Mouse (Mus musculus): ENCODE measurements around the gene A630095N17Rik. TPM values are rescaled to one million over a fixed set of nuclear protein-coding genes. Genes with fewer than 3 reads are reported as not detected.

Gene A630095N17Rik
- total and polyA plus RNA-seq, 3 experiments = 0.30 to 0.74 (median 0.74) TPM

GRCm38 (mm10) chr1:75251112-75251970 lies 19.4 kb upstream of the A630095N17Rik start (continued):
- TF ChIP-seq ZC3H11A (IDR thresholded peaks at IDR 0.05; ENCODE audit: low read depth, low read length) (no peak), SMC3 (IDR thresholded peaks at IDR 0.05; ENCODE audit: low read depth, low read length) (peak; percentile 94), CTCF (conservative IDR thresholded peaks at IDR 0.05 in 1 of 2, IDR thresholded peaks at IDR 0.05 in 1 of 2; ENCODE audit: low read depth in 2 of 2, low read length in 2 of 2) (peak; percentile 46 to 92; a peak in 3 of 4 replicates), NRF1 (IDR thresholded peaks at IDR 0.05; ENCODE audit: low read depth, low read length) (peak; percentile 71), PAX5 (IDR thresholded peaks at IDR 0.05; ENCODE audit: low read length) (no peak), ZKSCAN1 (IDR thresholded peaks at IDR 0.05; ENCODE audit: borderline replicate concordance, low read depth, low read length) (no peak), RAD21 (IDR thresholded peaks at IDR 0.05; ENCODE audit: low read depth, low read length) (peak; percentile 73), SIN3A (IDR thresholded peaks at IDR 0.05; ENCODE audit: low read length) (peak; percentile 77), GABPA (IDR thresholded peaks at IDR 0.05; ENCODE audit: insufficient replicate concordance, low read depth, low read length) (no peak), CHD2 (IDR thresholded peaks at IDR 0.05; ENCODE audit: low read length) (no peak; the same call in 1 of the 2 replicates), EP300 (IDR thresholded peaks at IDR 0.05; ENCODE audit: low read length) (no peak), IRF4 (IDR thresholded peaks at IDR 0.05; ENCODE audit: low read depth, low read length) (peak; percentile 76), POLR2A (IDR thresholded peaks at IDR 0.05; ENCODE audit: low read depth, low read length) (peak; percentile 52), TBP (conservative IDR thresholded peaks at IDR 0.05; ENCODE audit: low read depth, low read length) (no peak), CHD1 (IDR thresholded peaks at IDR 0.05; ENCODE audit: low read depth, low read length) (no peak), USF2 (conservative IDR thresholded peaks at IDR 0.05; ENCODE audit: low read depth, low read length) (no peak), KAT2A (IDR thresholded peaks at IDR 0.05; ENCODE audit: insufficient replicate concordance, low read length) (no peak), TCF12 (IDR thresholded peaks at IDR 0.05; ENCODE audit: low read depth, low read length) (peak; percentile 84), MXI1 (IDR thresholded peaks at IDR 0.05; ENCODE audit: low read depth, low read length) (peak; percentile 81)

GRCm38 (mm10) chr1:75250498-75250897 lies 18.6 kb upstream of the A630095N17Rik start:
- in situ Hi-C loops (cut with MboI; ENCODE audit: low pct_ligation_motif_present, low pct_unique_long_range_greater_than_20kb, low sequenced_read_pairs) (loop anchor here (25.0 kb wide), 1 partner anchor 313 kb away; the partner anchor contains the start of gene Cfap65), dilution Hi-C loops (cut with MboI; ENCODE audit: extremely low pct_ligation_motif_present, extremely low pct_unique_long_range_greater_than_20kb, low sequenced_read_pairs) (no loop called here)
- TF ChIP-seq MEF2A (IDR thresholded peaks at IDR 0.05; ENCODE audit: borderline replicate concordance, low read depth, low read length) = no peak
- no peak for TF ChIP-seq TBP (conservative IDR thresholded peaks at IDR 0.05; ENCODE audit: low read depth, low read length)
- no peak for TF ChIP-seq CHD2 (IDR thresholded peaks at IDR 0.05; ENCODE audit: low read length)
- TF ChIP-seq ZKSCAN1 (IDR thresholded peaks at IDR 0.05; ENCODE audit: borderline replicate concordance, low read depth, low read length) = no peak
- no peak for TF ChIP-seq ZNF384 (IDR thresholded peaks at IDR 0.05; ENCODE audit: low read depth, low read length)
- no peak overlapping the region for H3K9ac ChIP-seq (ENCODE audit: insufficient read depth, low read depth)
- H3K9me3 ChIP-seq (replicated peaks; ENCODE audit: low read length) = no peaks in the 10 kb centered on the region
- H3K36me3 ChIP-seq (replicated peaks in 1 of 2; ENCODE audit: control insufficient read depth in 1 of 2, insufficient read depth in 1 of 2, low read length in 1 of 2) = peaks cover under 1 to 20% of the 10 kb centered on the region in 2 experiments
- peaks cover 9 to 29% of the 10 kb centered on the region in 2 experiments for H3K4me1 ChIP-seq (ENCODE audit: control insufficient read depth in 1 of 2, insufficient read depth in 2 of 2)
- H3K4me3 ChIP-seq (replicated peaks in 1 of 3; ENCODE audit: low read depth in 2 of 3, low read length in 2 of 3, poor library complexity in 1 of 3) = no peak overlapping the region
- peak overlapping the region; percentile 27; the same call in 1 of the 2 replicates for H3K4me2 ChIP-seq (ENCODE audit: insufficient read depth, low read depth, poor library complexity, severe bottlenecking)
- no peaks in the 10 kb centered on the region for H3K79me2 ChIP-seq (replicated peaks; ENCODE audit: control insufficient read depth, extremely low read depth, insufficient read depth, poor library complexity, severe bottlenecking)
- H3K27me3 ChIP-seq (replicated peaks) = peaks cover 7% of the 10 kb centered on the region
- H3K27ac ChIP-seq (ENCODE audit: insufficient read depth, low read depth) = no peak overlapping the region
- peak; percentile 13 for DNase-seq (ENCODE audit: extremely low read depth)
